Comparison of ENCODE assay signal across 8 mouse cellular contexts in the genomic region with DNA sequence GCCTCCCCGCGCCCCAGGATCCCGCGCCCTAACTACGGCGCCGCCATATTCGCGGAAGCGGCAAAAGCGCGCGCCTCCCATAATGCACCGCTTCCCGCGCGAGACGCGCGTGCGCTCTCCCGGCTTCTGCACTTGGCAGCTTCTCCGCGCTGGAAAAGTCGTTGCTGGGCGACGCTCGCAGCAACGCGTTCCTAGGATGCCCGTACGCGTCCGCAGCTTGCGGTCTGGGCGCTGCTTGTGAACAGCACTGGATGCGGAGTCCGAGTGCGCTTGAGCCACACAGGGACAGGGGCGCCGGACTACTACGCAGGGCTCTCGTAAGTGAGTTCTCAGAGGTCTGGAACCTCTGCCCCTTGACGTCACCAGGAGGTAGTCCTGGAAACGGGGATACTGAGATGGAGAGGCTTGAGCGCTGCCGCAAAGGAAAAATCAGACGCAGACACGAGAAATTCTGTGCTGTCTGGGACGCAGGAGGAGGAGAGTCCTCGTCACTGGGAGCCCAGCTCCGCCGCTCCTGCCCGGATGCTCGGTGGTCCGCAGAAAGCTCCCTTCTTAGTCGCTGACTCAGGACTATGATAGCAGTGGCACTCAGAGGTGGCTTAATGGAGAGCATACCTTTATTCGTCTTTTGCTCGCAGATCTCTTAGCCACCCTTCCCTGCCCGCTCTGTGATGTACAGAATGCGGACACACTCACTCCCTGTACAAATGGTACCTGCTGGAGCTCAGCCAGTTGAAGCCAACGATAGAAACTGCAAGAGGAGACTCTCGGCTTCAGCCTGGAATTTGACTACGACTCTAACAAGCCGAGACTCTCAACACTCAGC. TPM values are rescaled to one million over a fixed set of nuclear protein-coding genes. Genes with fewer than 3 reads are reported as not detected.
DNase-seq lines count a peak whose midpoint lies in the region; ATAC-seq and TF ChIP-seq lines count a peak whose summit lies in the region.

A gene (minus strand): TSS at position 193 of the 826 bp plus-strand sequence.

- peak within 1 kb of the TSS; percentile 72 for H3K4me3 ChIP-seq in cortical plate, adult 2 months (ENCODE audit: insufficient read depth, low read length)

- ATAC-seq in activated CD4-positive, CD25-positive, alpha-beta regulatory T cell, adult 4 months, result peak; percentile 88
- peak; percentile 95 for ATAC-seq in megakaryocyte progenitor cell, adult 5-6 weeks (replicated peaks; ENCODE audit: poor library complexity)

- TF ChIP-seq CTCF in cortical plate, adult 2 months (IDR thresholded peaks at IDR 0.05; ENCODE audit: extremely low read depth, insufficient read depth, low read length), result no peak

- peak within 1 kb of the TSS; percentile 72 for H3K27ac ChIP-seq in cortical plate, adult 2 months (ENCODE audit: insufficient read depth, low read length)

- H3K4me1 ChIP-seq in cortical plate, adult 2 months (ENCODE audit: control insufficient read depth, insufficient read depth, low read length), result 0 out of 2 replicates have a peak, but pooled peaks cover 2% of the 10 kb centered on the region

- peak; percentile 92 for DNase-seq in gastrocnemius, postnatal 10 days
- DNase-seq in induced T-regulatory cell, adult 2 months (ENCODE audit: low read depth), result peak; percentile 94
- peak; percentile 53 to 88 for DNase-seq in left cerebral cortex, adult 9 months (ENCODE audit: low spot score in 2 of 2)
- DNase-seq in right cerebral cortex, postnatal 14 days, result peak; percentile 92
- peak; percentile 82 to 88 for DNase-seq in urinary bladder, postnatal 36 days (ENCODE audit: low spot score in 2 of 2)

- TF ChIP-seq POLR2A in cortical plate, adult 2 months (IDR thresholded peaks at IDR 0.05; ENCODE audit: extremely low read depth, insufficient read depth, low read length), result peak; percentile 80

RNA-seq across cellular contexts. Expression of the gene that starts here (rescaled TPM):
- polyA plus RNA-seq in activated CD4-positive, CD25-positive, alpha-beta regulatory T cell, adult 4 months (2017; shearing (Covaris generic)), result 10 to 100 TPM; 40.4 to 42.8 TPM
- 52.7 and 55.2 TPM in 2 replicates for polyA plus RNA-seq in cortical plate, adult 2 months (2012; rRNA removed)
- total RNA-seq in gastrocnemius, postnatal 10 days (2021), result 10 to 100 TPM; 10.6 to 13.9 TPM
- total RNA-seq in megakaryocyte progenitor cell, adult 5-6 weeks (2015), result 46.9 and 56.7 TPM in 2 replicates
- 53.9 and 54.7 TPM in 2 replicates for total RNA-seq in megakaryocyte progenitor cell, adult 5-6 weeks (2017)

Comparison
In these comparisons a context has a peak if more than half of its experiments do, and no peak if none do; other contexts are left out.
1. Peak in every context shown above with its lines: DNase-seq, ATAC-seq, H3K4me3 ChIP-seq and H3K27ac ChIP-seq.